Mouse (Mus musculus) liver, embryonic 11.5 days (tissue): ENCODE results near the gene Sema3f. TPM values are rescaled to one million over a fixed set of nuclear protein-coding genes. Genes with fewer than 3 reads are reported as not detected.

ENCODE experiments used
- ATAC-seq: fragments of 200-750 bp; cut with Nextera tagmentation; replicated peaks from 2 replicates; pipeline ENCODE4 v1.8.0; 2017; ENCODE audit warnings: moderate number of reproducible peaks, mild to moderate bottlenecking, moderate TSS enrichment, moderate library complexity; ENCODE audit not compliant: low FRiP score
- DNase-seq: peaks from one replicate; pipeline ENCODE4 v3.0.0-alpha.2; 2017; ENCODE audit warnings: low spot score
- H3K27ac ChIP-seq: fragments of 300-500 bp; sonication (generic); 2 replicates; pipeline ENCODE4 v1.5.1; 2014; ENCODE audit warnings: mild to moderate bottlenecking, low read depth, low read length, control low read depth
- H3K27me3 ChIP-seq: fragments of 300-500 bp; sonication (generic); replicated peaks from 2 replicates; pipeline ENCODE4 v1.6.1; 2014; ENCODE audit warnings: low read length, mixed read lengths; ENCODE audit not compliant: control insufficient read depth, insufficient read depth
- H3K36me3 ChIP-seq: fragments of 300-500 bp; sonication (generic); 2 replicates; pipeline ENCODE4 v1.6.1; 2014; ENCODE audit warnings: mild to moderate bottlenecking, low read length, moderate library complexity, mixed read lengths; ENCODE audit not compliant: control insufficient read depth, insufficient read depth
- H3K4me1 ChIP-seq: fragments of 300-500 bp; sonication (generic); replicated peaks from 2 replicates; pipeline ENCODE4 v1.6.1; 2014; ENCODE audit warnings: low read length, mixed read lengths; ENCODE audit not compliant: control insufficient read depth, insufficient read depth
- H3K4me2 ChIP-seq: fragments of 300-500 bp; sonication (generic); 2 replicates; pipeline ENCODE4 v1.6.1; 2014; ENCODE audit warnings: mild to moderate bottlenecking, control low read depth, moderate library complexity
- H3K4me3 ChIP-seq: fragments of 300-500 bp; sonication (generic); 2 replicates; pipeline ENCODE4 v1.5.1; 2014; ENCODE audit warnings: low read depth, low read length, control low read depth
- H3K9ac ChIP-seq: fragments of 300-500 bp; sonication (generic); 2 replicates; pipeline ENCODE4 v1.6.1; 2014; ENCODE audit warnings: low read depth, low read length, control low read depth
- H3K9me3 ChIP-seq: fragments of 300-500 bp; sonication (generic); 2 replicates; pipeline ENCODE4 v1.6.1; 2016; ENCODE audit warnings: low read length, inconsistent platforms, mixed read lengths; ENCODE audit not compliant: control insufficient read depth
- WGBS: fragments of 180-500 bp; shearing (Covaris S2); extraction: QIAGEN DNeasy Blood & Tissue Kit; methylation state at CpG from one replicate; pipeline ENCODE4 v1.1.7; 2014; 5-methylcytosine and 5-hydroxymethylcytosine counted together
- polyA plus RNA-seq: library from polyadenylated mRNA; unstranded; fragments of >200 nt; fragmentation: Nextera tagmentation; extraction: Ambion mirVana; gene quantifications from 2 replicates; pipeline ENCODE4 v1.2.1, GENCODE M21; 2014

Sema3f gene
- polyA plus RNA-seq, 1 experiment from 2014 or later: 6.2 TPM

- DNase-seq (no peak), ATAC-seq (no peak)
- Histone ChIP-seq H3K9me3 (no peaks in the 10 kb centered on the region), H3K4me3 (no peak overlapping the region), H3K27me3 (no peaks in the 10 kb centered on the region), H3K9ac (no peak overlapping the region), H3K27ac (no peak overlapping the region), H3K4me2 (no peak overlapping the region), H3K4me1 (no peaks in the 10 kb centered on the region; the same call in 1 of the 2 replicates), H3K36me3 (no peaks in the 10 kb centered on the region)
- 65% methylated on average over 4 of the region's 4 CpGs for WGBS
These were observed 55.7 kb downstream of the Sema3f start for GRCm38 (mm10) chr9:107654585-107654984.

- 75% methylated on average over 2 of the region's 2 CpGs for WGBS
- no peak overlapping the region for H3K9ac ChIP-seq
- DNase-seq (no peak), ATAC-seq (no peak)
- H3K9me3 ChIP-seq: no peaks in the 10 kb centered on the region
- H3K36me3 ChIP-seq: no peaks in the 10 kb centered on the region
- no peak overlapping the region for H3K27ac ChIP-seq
- no peak overlapping the region for H3K4me2 ChIP-seq
- no peaks in the 10 kb centered on the region; the same call in 1 of the 2 replicates for H3K4me1 ChIP-seq
- no peaks in the 10 kb centered on the region for H3K27me3 ChIP-seq
- no peak overlapping the region for H3K4me3 ChIP-seq
These were observed 56.8 kb downstream of the Sema3f start for GRCm38 (mm10) chr9:107653474-107653873.

- H3K27ac ChIP-seq: no peak overlapping the region
These were observed 59.4 kb downstream of the Sema3f start for GRCm38 (mm10) chr9:107650708-107651481.

GRCm38 (mm10) chr9:107650225-107650624 lies 60.0 kb downstream of the Sema3f start:
- no peak overlapping the region for H3K27ac ChIP-seq
- WGBS: 76% methylated on average over 7 of the region's 7 CpGs
- H3K4me1 ChIP-seq: peaks cover 1% of the 10 kb centered on the region; the same call in 1 of the 2 replicates
- no peak for ATAC-seq
- no peaks in the 10 kb centered on the region for H3K9me3 ChIP-seq
- H3K36me3 ChIP-seq: no peaks in the 10 kb centered on the region
- no peaks in the 10 kb centered on the region for H3K27me3 ChIP-seq
- H3K9ac ChIP-seq: no peak overlapping the region
- H3K4me3 ChIP-seq: no peak overlapping the region
- no peak for DNase-seq
- no peak overlapping the region for H3K4me2 ChIP-seq

More at GRCm38 (mm10) chr9:107650708-107651481, 59.4 kb downstream of the Sema3f start:
- H3K9me3 ChIP-seq: no peaks in the 10 kb centered on the region
- H3K4me2 ChIP-seq: no peak overlapping the region
- H3K36me3 ChIP-seq: no peaks in the 10 kb centered on the region
- ATAC-seq: no peak
- no peaks in the 10 kb centered on the region for H3K27me3 ChIP-seq
- no peak overlapping the region for H3K4me3 ChIP-seq
- no peak overlapping the region for H3K9ac ChIP-seq
- no peaks in the 10 kb centered on the region; the same call in 1 of the 2 replicates for H3K4me1 ChIP-seq
- no peak for DNase-seq
- 47% methylated on average over 12 of the region's 12 CpGs for WGBS

GRCm38 (mm10) chr9:107648767-107649166 lies 61.5 kb downstream of the Sema3f start:
- 65% methylated on average over 3 of the region's 3 CpGs for WGBS
- peaks cover 8% of the 10 kb centered on the region for H3K4me1 ChIP-seq
- H3K27ac ChIP-seq: no peak overlapping the region
- ATAC-seq (no peak), DNase-seq (no peak)
- H3K27me3 ChIP-seq: no peaks in the 10 kb centered on the region
- no peaks in the 10 kb centered on the region for H3K36me3 ChIP-seq
- no peaks in the 10 kb centered on the region for H3K9me3 ChIP-seq
- no peak overlapping the region for H3K9ac ChIP-seq
- H3K4me3 ChIP-seq: no peak overlapping the region
- H3K4me2 ChIP-seq: no peak overlapping the region

GRCm38 (mm10) chr9:107646975-107647374 lies 63.3 kb downstream of the Sema3f start:
- DNase-seq: no peak
- Histone ChIP-seq H3K9ac (no peak overlapping the region), H3K4me1 (peaks cover 8% of the 10 kb centered on the region), H3K27me3 (no peaks in the 10 kb centered on the region), H3K36me3 (no peaks in the 10 kb centered on the region), H3K9me3 (no peaks in the 10 kb centered on the region), H3K4me3 (no peak overlapping the region), H3K4me2 (no peak overlapping the region), H3K27ac (no peak overlapping the region)
- ATAC-seq: no peak
- WGBS: 76% methylated on average over 6 of the region's 6 CpGs

GRCm38 (mm10) chr9:107645577-107645976 lies 64.7 kb downstream of the Sema3f start:
- Histone ChIP-seq H3K27ac (no peak overlapping the region), H3K4me3 (no peak overlapping the region), H3K9ac (no peak overlapping the region), H3K9me3 (no peaks in the 10 kb centered on the region), H3K4me1 (peaks cover 8% of the 10 kb centered on the region), H3K36me3 (no peaks in the 10 kb centered on the region), H3K27me3 (no peaks in the 10 kb centered on the region), H3K4me2 (0 out of 2 replicates have a peak overlapping the region, but pooled peaks have one; percentile 70)
- DNase-seq (peak; percentile 79), ATAC-seq (peak; percentile 74)
- 12% methylated on average over 5 of the region's 5 CpGs for WGBS

- DNase-seq (no peak), ATAC-seq (peak; percentile 8; the same call in 1 of the 2 replicates)
- Histone ChIP-seq H3K4me3 (no peak overlapping the region), H3K27ac (no peak overlapping the region), H3K4me2 (peak overlapping the region; percentile 70), H3K9me3 (no peaks in the 10 kb centered on the region), H3K9ac (0 out of 2 replicates have a peak overlapping the region, but pooled peaks have one; percentile 56), H3K4me1 (peaks cover 8% of the 10 kb centered on the region), H3K27me3 (no peaks in the 10 kb centered on the region), H3K36me3 (no peaks in the 10 kb centered on the region)
- WGBS: 47% methylated on average over 7 of the region's 7 CpGs
These were observed 65.1 kb downstream of the Sema3f start for GRCm38 (mm10) chr9:107645153-107645510.
